Mouse (Mus musculus) lung, embryonic 14.5 days (tissue): ENCODE measurements around the gene Cavin2. TPM values are rescaled to one million over a fixed set of nuclear protein-coding genes. Genes with fewer than 3 reads are reported as not detected.

Experiments
- ATAC-seq: fragments of 200-750 bp; cut with Nextera tagmentation; 2 replicates; pipeline ENCODE4 v1.8.0; 2017; ENCODE audit warnings: mild to moderate bottlenecking, moderate TSS enrichment, moderate library complexity; ENCODE audit not compliant: insufficient read depth
- DNase-seq: peaks from one replicate; pipeline ENCODE4 v3.0.0-alpha.2; 2015
- H3K27ac ChIP-seq: fragments of 300-500 bp; sonication (generic); 2 replicates; pipeline ENCODE4 v1.5.1; 2014; ENCODE audit warnings: low read depth, mild to moderate bottlenecking, moderate library complexity
- H3K27me3 ChIP-seq: fragments of 300-500 bp; sonication (generic); 2 replicates; pipeline ENCODE4 v1.6.1; 2014; ENCODE audit warnings: low read length, control low read depth; ENCODE audit not compliant: insufficient read depth
- H3K36me3 ChIP-seq: fragments of 300-500 bp; sonication (generic); 2 replicates; pipeline ENCODE4 v1.6.1; 2014; ENCODE audit warnings: control low read depth; ENCODE audit not compliant: insufficient read depth
- H3K4me1 ChIP-seq: fragments of 300-500 bp; sonication (generic); 2 replicates; pipeline ENCODE4 v1.6.1; 2014; ENCODE audit warnings: antibody characterized with exemption, control low read depth; ENCODE audit not compliant: insufficient read depth
- H3K4me2 ChIP-seq: fragments of 300-500 bp; sonication (generic); 2 replicates; pipeline ENCODE4 v1.6.1; 2014; ENCODE audit warnings: mild to moderate bottlenecking
- H3K4me3 ChIP-seq: fragments of 300-500 bp; sonication (generic); 2 replicates; pipeline ENCODE4 v1.5.1; 2014; ENCODE audit warnings: low read depth, low read length
- H3K9ac ChIP-seq: fragments of 300-500 bp; sonication (generic); 2 replicates; pipeline ENCODE4 v1.6.1; 2014
- H3K9me3 ChIP-seq: fragments of 300-500 bp; sonication (generic); 2 replicates; pipeline ENCODE4 v1.6.1; 2016; ENCODE audit warnings: low read depth, low read length, control low read depth
- CTCF ChIP-seq: IDR thresholded peaks from 2 replicates; pipeline ENCODE4 v1.5.1; 2016; ENCODE audit warnings: antibody characterized with exemption, low read depth
- WGBS: fragments of 180-500 bp; shearing (Covaris S2); extraction: QIAGEN DNeasy Blood & Tissue Kit; methylation state at CpG from one replicate; pipeline ENCODE4 v1.1.7; 2014; 5-methylcytosine and 5-hydroxymethylcytosine counted together
- polyA plus RNA-seq: library from polyadenylated mRNA; unstranded; fragments of >200 nt; fragmentation: Nextera tagmentation; extraction: Ambion mirVana; gene quantifications from 2 replicates; pipeline ENCODE4 v1.2.1, GENCODE M21; 2014

The Cavin2 gene
- polyA plus RNA-seq, 1 experiment from 2014 or later, result 116 TPM

GRCm38 (mm10) chr1:51335081-51335480 lies 46.2 kb downstream of the Cavin2 start:
- DNase-seq (no peak), ATAC-seq (no peak)
- Histone ChIP-seq H3K9ac (no peak overlapping the region), H3K9me3 (no peaks in the 10 kb centered on the region), H3K36me3 (no peaks in the 10 kb centered on the region), H3K4me3 (no peak overlapping the region), H3K27ac (no peak overlapping the region), H3K4me1 (no peaks in the 10 kb centered on the region), H3K4me2 (no peak overlapping the region), H3K27me3 (no peaks in the 10 kb centered on the region)
- 78% methylated on average over 2 of the region's 2 CpGs for WGBS
- TF ChIP-seq CTCF, result no peak

- DNase-seq (no peak), ATAC-seq (no peak)
- H3K36me3 ChIP-seq, result no peaks in the 10 kb centered on the region
- no peak for TF ChIP-seq CTCF
- H3K4me1 ChIP-seq, result no peaks in the 10 kb centered on the region
- H3K9ac ChIP-seq, result no peak overlapping the region
- no peak overlapping the region for H3K4me2 ChIP-seq
- no peaks in the 10 kb centered on the region for H3K27me3 ChIP-seq
- 59% methylated on average over 3 of the region's 3 CpGs for WGBS
- no peak overlapping the region for H3K27ac ChIP-seq
- no peaks in the 10 kb centered on the region for H3K9me3 ChIP-seq
- no peak overlapping the region for H3K4me3 ChIP-seq
These were observed 55.2 kb downstream of the Cavin2 start for GRCm38 (mm10) chr1:51344160-51344559.

GRCm38 (mm10) chr1:51347596-51347995 lies 58.7 kb downstream of the Cavin2 start:
- Histone ChIP-seq H3K9me3 (no peaks in the 10 kb centered on the region), H3K4me3 (no peak overlapping the region), H3K4me2 (no peak overlapping the region), H3K9ac (no peak overlapping the region), H3K27ac (no peak overlapping the region), H3K27me3 (no peaks in the 10 kb centered on the region), H3K36me3 (no peaks in the 10 kb centered on the region), H3K4me1 (no peaks in the 10 kb centered on the region)
- DNase-seq (peak; percentile 33), ATAC-seq (no peak)
- peak; percentile 42 for TF ChIP-seq CTCF
- WGBS, result 91% methylated on average over 3 of the region's 3 CpGs

- 83% methylated on average over 7 of the region's 7 CpGs for WGBS
- H3K4me2 ChIP-seq, result no peak overlapping the region
- H3K9me3 ChIP-seq, result no peaks in the 10 kb centered on the region
- no peak for TF ChIP-seq CTCF
- H3K4me1 ChIP-seq, result no peaks in the 10 kb centered on the region
- no peak overlapping the region for H3K27ac ChIP-seq
- H3K9ac ChIP-seq, result no peak overlapping the region
- no peaks in the 10 kb centered on the region for H3K36me3 ChIP-seq
- ATAC-seq (no peak), DNase-seq (no peak)
- H3K4me3 ChIP-seq, result no peak overlapping the region
- H3K27me3 ChIP-seq, result no peaks in the 10 kb centered on the region
These were observed 59.7 kb downstream of the Cavin2 start for GRCm38 (mm10) chr1:51348631-51349030.

GRCm38 (mm10) chr1:51349291-51349967 lies 60.5 kb downstream of the Cavin2 start:
- Histone ChIP-seq H3K4me2 (no peak overlapping the region), H3K4me1 (no peaks in the 10 kb centered on the region), H3K27ac (no peak overlapping the region), H3K36me3 (no peaks in the 10 kb centered on the region), H3K27me3 (no peaks in the 10 kb centered on the region), H3K9ac (no peak overlapping the region), H3K4me3 (no peak overlapping the region), H3K9me3 (no peaks in the 10 kb centered on the region)
- DNase-seq (no peak), ATAC-seq (no peak)
- TF ChIP-seq CTCF, result no peak
- WGBS, result 60% methylated on average over 7 of the region's 7 CpGs

Other genes with a start within 250 kb of the Cavin2 start
- 5.6 and 8.3 TPM in 2 replicates for gene Nabp1, start 189.3 kb downstream of the Cavin2 start, polyA plus RNA-seq